Mouse (Mus musculus) liver, embryonic 18 days (tissue): Measurements from ENCODE around the gene Gm10490. TPM values are rescaled to one million over a fixed set of nuclear protein-coding genes. Genes with fewer than 3 reads are reported as not detected.

Experiments
- polyA plus RNA-seq: library from polyadenylated mRNA; depleted of rRNA; stranded (reverse); fragments of >200 nt; gene quantifications from 2 replicates; pipeline ENCODE4 v1.2.3, GENCODE M21; 2012; rRNA removed

Gene Gm10490
- not detected in 2 replicates for polyA plus RNA-seq

GRCm38 (mm10) chrX:7909242-7909641, at the start of gene Gm10490:
Gm10490 (plus strand) TSS chrX:7909542.

GRCm38 (mm10) chrX:7878007-7878419, 31.3 kb upstream of the Gm10490 start, which contains the start of gene Pim2:
Pim2 (plus strand) TSS chrX:7878262.

GRCm38 (mm10) chrX:7883841-7884567, 25.3 kb upstream of the Gm10490 start, which contains the start of gene Slc35a2:
Slc35a2 (plus strand) TSS chrX:7884028.

GRCm38 (mm10) chrX:7898880-7899874, 10.2 kb upstream of the Gm10490 start, which contains the start of the genes Pqbp1 and Timm17b:
Pqbp1 (minus strand) TSS chrX:7899269.
Timm17b (plus strand) TSS chrX:7899357.

GRCm38 (mm10) chrX:7907735-7908134, 1.6 kb upstream of the Gm10490 start, which contains the start of gene Gm10491:
Gm10491 (minus strand) TSS chrX:7907835.

GRCm38 (mm10) chrX:7919601-7920383, 10.4 kb downstream of the Gm10490 start, which contains the start of gene Pcsk1n:
Pcsk1n (plus strand) TSS chrX:7919822.

GRCm38 (mm10) chrX:7928270-7928790, 19.0 kb downstream of the Gm10490 start, which contains the start of gene Eras:
Eras (minus strand) TSS chrX:7928607.

GRCm38 (mm10) chrX:7947108-7947899, 38.0 kb downstream of the Gm10490 start, which contains the start of gene Hdac6:
Hdac6 (minus strand) TSS chrX:7947889.

Other genes with a start within 250 kb of the Gm10490 start
- gene Plp2, start 238.2 kb upstream of the Gm10490 start, polyA plus RNA-seq: 37.9 and 40.3 TPM in 2 replicates
- gene Magix, start 228.3 kb upstream of the Gm10490 start, polyA plus RNA-seq: 0.44 and 0.87 TPM in 2 replicates
- 6.4 and 6.9 TPM in 2 replicates for gene Gpkow, start 212.4 kb upstream of the Gm10490 start, polyA plus RNA-seq
- 19.9 and 21.9 TPM in 2 replicates for gene Wdr45, start 195.2 kb upstream of the Gm10490 start, polyA plus RNA-seq
- gene Gm45208, start 187.3 kb upstream of the Gm10490 start, polyA plus RNA-seq: 0.05 TPM in 1 of 2 replicates, not detected in the other
- gene Praf2, start 181.1 kb upstream of the Gm10490 start, polyA plus RNA-seq: 3.3 and 4.0 TPM in 2 replicates
- 2.8 and 3.8 TPM in 2 replicates for gene Ccdc120, start 158.6 kb upstream of the Gm10490 start, polyA plus RNA-seq
- 5.0 and 5.3 TPM in 2 replicates for gene Tfe3, start 147.0 kb upstream of the Gm10490 start, polyA plus RNA-seq
- 24.9 and 29.9 TPM in 2 replicates for gene Gripap1, start 119.8 kb upstream of the Gm10490 start, polyA plus RNA-seq
- 0.28 and 0.29 TPM in 2 replicates for gene Kcnd1, start 87.3 kb upstream of the Gm10490 start, polyA plus RNA-seq
- gene Otud5, start 68.2 kb upstream of the Gm10490 start, polyA plus RNA-seq: 24.6 and 26.4 TPM in 2 replicates
- gene Pim2, start 31.3 kb upstream of the Gm10490 start, polyA plus RNA-seq: 2.5 and 2.7 TPM in 2 replicates
- 14.2 and 16.2 TPM in 2 replicates for gene Slc35a2, start 25.5 kb upstream of the Gm10490 start, polyA plus RNA-seq
- 36.0 and 38.7 TPM in 2 replicates for gene Pqbp1, start 10.3 kb upstream of the Gm10490 start, polyA plus RNA-seq
- gene Timm17b, start 10.2 kb upstream of the Gm10490 start, polyA plus RNA-seq: 22.3 and 23.0 TPM in 2 replicates
- not detected in 2 replicates for gene Gm10491, start 1.7 kb upstream of the Gm10490 start, polyA plus RNA-seq
- 0.01 TPM in 2 replicates for gene Pcsk1n, start 10.3 kb downstream of the Gm10490 start, polyA plus RNA-seq
- not detected in 2 replicates for gene Eras, start 19.1 kb downstream of the Gm10490 start, polyA plus RNA-seq
- 15.8 and 17.9 TPM in 2 replicates for gene Hdac6, start 38.3 kb downstream of the Gm10490 start, polyA plus RNA-seq
- 46.9 and 48.4 TPM in 2 replicates for gene Gata1, start 68.5 kb downstream of the Gm10490 start, polyA plus RNA-seq
- gene Glod5, start 109.0 kb downstream of the Gm10490 start, polyA plus RNA-seq: 0.67 and 1.2 TPM in 2 replicates
- gene Suv39h1, start 165.2 kb downstream of the Gm10490 start, polyA plus RNA-seq: 15.2 and 16.4 TPM in 2 replicates
- gene Was, start 181.0 kb downstream of the Gm10490 start, polyA plus RNA-seq: 11.4 and 12.1 TPM in 2 replicates
- gene Wdr13, start 223.3 kb downstream of the Gm10490 start, polyA plus RNA-seq: 18.9 and 22.6 TPM in 2 replicates
- 156 and 159 TPM in 2 replicates for gene Rbm3, start 236.3 kb downstream of the Gm10490 start, polyA plus RNA-seq